Mouse (Mus musculus) embryonic facial prominence, embryonic 10.5 days (tissue): ENCODE measurements around the gene Gyg. TPM values are rescaled to one million over a fixed set of nuclear protein-coding genes. Genes with fewer than 3 reads are reported as not detected.
"Not testable (repeated sequence)": the region's sequence is repeated elsewhere in the genome, so short reads cannot be mapped to it uniquely, and the experiment has no call there.

Experiments
- DNase-seq: peaks from one replicate; pipeline ENCODE4 v3.0.0-alpha.2; 2017; ENCODE audit warnings: low spot score
- H3K27ac ChIP-seq: fragments of 300-500 bp; sonication (generic); replicated peaks from 2 replicates; pipeline ENCODE4 v1.5.1; 2016; ENCODE audit warnings: mild to moderate bottlenecking
- H3K27me3 ChIP-seq: fragments of 300-500 bp; sonication (generic); replicated peaks from 2 replicates; pipeline ENCODE4 v1.6.1; 2016; ENCODE audit warnings: low read depth, mild to moderate bottlenecking; ENCODE audit not compliant: poor library complexity, severe bottlenecking
- H3K36me3 ChIP-seq: fragments of 300-500 bp; sonication (generic); replicated peaks from 2 replicates; pipeline ENCODE4 v1.6.1; 2016; ENCODE audit warnings: mild to moderate bottlenecking, moderate library complexity
- H3K4me1 ChIP-seq: fragments of 300-500 bp; sonication (generic); 2 replicates; pipeline ENCODE4 v1.6.1; 2016
- H3K4me3 ChIP-seq: fragments of 300-500 bp; sonication (generic); 2 replicates; pipeline ENCODE4 v1.5.1; 2016; ENCODE audit warnings: mild to moderate bottlenecking, moderate library complexity
- H3K9me3 ChIP-seq: fragments of 300-500 bp; sonication (generic); 2 replicates; pipeline ENCODE4 v1.6.1; 2016; ENCODE audit warnings: mild to moderate bottlenecking
- WGBS: fragments of 180-500 bp; shearing (Covaris S2); methylation state at CpG from one replicate; pipeline ENCODE4 v1.1.7; 2016; 5-methylcytosine and 5-hydroxymethylcytosine counted together
- polyA plus RNA-seq: library from polyadenylated mRNA; unstranded; fragments of >200 nt; fragmentation: Nextera tagmentation; extraction: Ambion mirVana; gene quantifications from 2 replicates; pipeline ENCODE4 v1.2.1, GENCODE M21; 2016

Gene Gyg
- polyA plus RNA-seq, 1 experiment from 2014 or later = 40.8 TPM

GRCm38 (mm10) chr3:20127047-20127595, 28.0 kb downstream of the Gyg start:
- DNase-seq = no peak
- Histone ChIP-seq H3K4me3 (no peak overlapping the region), H3K27ac (no peak overlapping the region), H3K36me3 (peaks cover 19% of the 10 kb centered on the region), H3K9me3 (no peaks in the 10 kb centered on the region), H3K4me1 (no peaks in the 10 kb centered on the region), H3K27me3 (no peaks in the 10 kb centered on the region)
- 56% methylated on average over 2 of the region's 2 CpGs for WGBS

GRCm38 (mm10) chr3:20125604-20126003, 29.5 kb downstream of the Gyg start:
- Histone ChIP-seq H3K27ac (no peak overlapping the region), H3K4me1 (no peaks in the 10 kb centered on the region), H3K4me3 (no peak overlapping the region), H3K36me3 (peaks cover 21% of the 10 kb centered on the region), H3K27me3 (no peaks in the 10 kb centered on the region), H3K9me3 (no peaks in the 10 kb centered on the region)
- no peak for DNase-seq
- WGBS = 90% methylated on average over 5 of the region's 5 CpGs

DNA sequence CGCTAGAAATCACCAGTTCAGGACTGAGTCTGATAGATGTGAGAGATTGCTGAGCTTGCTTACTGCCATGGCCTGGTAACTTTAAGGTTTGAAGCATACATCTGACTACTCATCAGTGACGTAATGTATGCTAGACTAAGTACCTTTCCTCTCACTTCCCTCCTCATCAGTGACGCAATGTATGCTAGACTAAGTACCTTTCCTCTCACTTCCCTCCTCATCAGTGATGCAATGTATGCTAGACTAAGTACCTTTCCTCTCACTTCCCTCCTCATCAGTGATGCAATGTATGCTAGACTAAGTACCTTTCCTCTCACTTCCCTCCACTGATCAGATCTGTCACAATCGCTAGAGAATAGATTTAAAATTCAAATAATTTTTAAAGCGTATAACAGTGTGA, 33.5 kb downstream of the Gyg start:
- WGBS = 93% methylated on average over 5 of the region's 5 CpGs

GRCm38 (mm10) chr3:20119686-20120244, 35.4 kb downstream of the Gyg start:
- H3K9me3 ChIP-seq = no peaks in the 10 kb centered on the region
- no peaks in the 10 kb centered on the region for H3K27me3 ChIP-seq
- H3K4me1 ChIP-seq = no peaks in the 10 kb centered on the region
- DNase-seq = no peak
- no peak overlapping the region for H3K27ac ChIP-seq
- 58% methylated on average over 4 of the region's 4 CpGs for WGBS
- no peak overlapping the region for H3K4me3 ChIP-seq
- H3K36me3 ChIP-seq = peaks cover 23% of the 10 kb centered on the region

More for the DNA sequence above, 33.5 kb downstream of the Gyg start:
- H3K9me3 ChIP-seq, H3K4me3 ChIP-seq, H3K27me3 ChIP-seq, H3K4me1 ChIP-seq, DNase-seq, H3K27ac ChIP-seq: not testable (repeated sequence)
- H3K36me3 ChIP-seq = peaks cover 34% of the 10 kb centered on the region

DNA sequence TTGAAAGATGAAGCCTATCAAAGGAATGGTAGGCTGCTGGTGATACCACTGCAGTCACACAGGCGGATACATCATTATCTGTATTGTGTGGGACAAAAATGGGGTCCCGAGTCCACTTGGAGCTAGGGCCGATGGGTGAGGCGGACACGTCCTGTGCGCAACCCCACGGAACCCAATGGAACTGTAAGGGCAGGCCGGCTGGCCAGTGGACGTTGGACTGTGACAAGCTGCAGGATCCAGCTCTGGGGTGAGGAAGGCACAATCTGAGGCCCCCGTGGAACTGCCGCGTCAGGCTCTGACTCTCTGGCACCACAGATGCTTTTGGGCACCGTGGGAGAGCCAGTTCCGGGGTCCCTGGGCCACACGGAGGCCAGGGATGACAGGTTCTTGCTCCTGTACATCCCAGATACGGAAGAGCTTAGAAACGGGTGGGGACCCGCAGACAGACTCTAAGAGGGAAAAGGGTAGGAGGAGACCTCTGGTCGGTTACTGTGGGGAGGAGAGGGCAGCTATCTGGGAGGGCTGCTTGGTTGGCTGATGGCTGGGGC, 36.0 kb downstream of the Gyg start:
- Histone ChIP-seq H3K27me3 (no peaks in the 10 kb centered on the region), H3K27ac (no peak overlapping the region; the same call in 1 of the 2 replicates), H3K36me3 (peaks cover 23% of the 10 kb centered on the region), H3K9me3 (no peaks in the 10 kb centered on the region), H3K4me3 (no peak overlapping the region), H3K4me1 (no peaks in the 10 kb centered on the region)
- WGBS = 89% methylated on average over 19 of the region's 19 CpGs
- no peak for DNase-seq

DNA sequence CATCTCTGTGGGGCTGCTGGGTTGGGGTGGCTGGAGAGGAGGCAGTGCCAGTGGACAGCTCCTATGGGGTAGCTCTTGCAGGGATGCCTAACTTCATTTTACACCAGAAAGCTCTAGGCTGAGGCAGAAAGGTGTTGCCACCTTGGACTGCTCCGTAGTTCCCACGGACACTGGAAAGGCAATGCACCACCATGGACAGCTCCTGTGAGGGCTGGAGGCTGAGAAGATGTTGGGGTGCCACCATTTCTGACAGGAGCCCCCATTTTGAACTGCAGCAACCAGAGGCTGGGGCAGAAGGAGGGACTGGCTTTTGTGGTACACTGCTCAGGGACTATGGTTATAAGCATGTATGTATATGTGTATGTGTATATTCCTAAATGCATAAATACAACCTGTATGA, 43.2 kb downstream of the Gyg start:
- no peaks in the 10 kb centered on the region for H3K9me3 ChIP-seq
- 87% methylated on average over 2 of the region's 2 CpGs for WGBS
- H3K27ac ChIP-seq = no peak overlapping the region
- H3K4me1 ChIP-seq = no peaks in the 10 kb centered on the region
- H3K36me3 ChIP-seq = peaks cover 56% of the 10 kb centered on the region
- no peak for DNase-seq
- H3K4me3 ChIP-seq = no peak overlapping the region
- no peaks in the 10 kb centered on the region for H3K27me3 ChIP-seq

DNA sequence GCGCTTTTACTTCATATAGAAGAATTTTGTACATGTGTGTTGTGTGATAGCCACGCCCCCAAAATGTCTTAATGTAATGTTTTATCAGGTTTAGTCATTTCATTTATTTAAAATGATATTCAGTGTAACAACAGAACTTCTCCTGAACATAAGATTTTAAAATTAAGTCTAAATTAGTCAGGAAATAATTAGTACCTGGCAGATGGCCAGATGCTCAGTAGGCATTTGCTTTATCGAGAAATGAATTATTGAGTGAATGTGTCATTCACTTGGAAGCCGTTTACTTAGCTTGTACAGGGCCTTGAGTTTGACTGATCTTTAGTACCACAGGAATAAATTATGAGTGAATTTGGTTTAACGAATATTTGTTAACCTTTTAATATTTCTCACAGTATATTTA, 46.2 kb downstream of the Gyg start:
- no peaks in the 10 kb centered on the region for H3K9me3 ChIP-seq
- no peak overlapping the region for H3K27ac ChIP-seq
- H3K36me3 ChIP-seq = peaks cover 52% of the 10 kb centered on the region
- no peak overlapping the region for H3K4me3 ChIP-seq
- H3K4me1 ChIP-seq = no peaks in the 10 kb centered on the region
- DNase-seq = no peak
- 94% methylated on average over 5 of the region's 5 CpGs for WGBS
- H3K27me3 ChIP-seq = no peaks in the 10 kb centered on the region

DNA sequence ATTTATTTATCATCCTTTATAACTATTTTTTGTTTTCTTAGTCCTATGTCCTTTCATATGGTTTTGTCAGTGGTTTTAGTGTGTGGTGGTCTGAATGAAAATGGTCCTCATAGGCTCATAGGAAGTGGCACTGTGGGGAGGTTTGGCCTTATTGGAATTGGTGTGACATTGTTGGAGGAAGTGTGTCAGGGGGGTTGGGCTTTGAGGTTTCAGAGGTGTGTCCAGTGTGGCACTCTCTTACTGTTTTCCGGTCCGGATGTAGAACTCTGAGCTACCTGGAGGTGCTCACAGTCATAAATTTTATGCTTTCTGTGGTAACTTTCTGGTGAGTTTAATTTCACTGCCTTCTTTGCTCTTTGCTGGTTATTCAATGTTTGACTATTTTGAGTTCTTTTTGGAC, 50.3 kb downstream of the Gyg start:
- Histone ChIP-seq H3K27me3 (no peaks in the 10 kb centered on the region), H3K4me1 (no peaks in the 10 kb centered on the region), H3K27ac (no peak overlapping the region), H3K36me3 (peaks cover 31% of the 10 kb centered on the region), H3K9me3 (no peaks in the 10 kb centered on the region), H3K4me3 (no peak overlapping the region)
- no peak for DNase-seq
- WGBS = 88% methylated on average over 2 of the region's 2 CpGs

DNA sequence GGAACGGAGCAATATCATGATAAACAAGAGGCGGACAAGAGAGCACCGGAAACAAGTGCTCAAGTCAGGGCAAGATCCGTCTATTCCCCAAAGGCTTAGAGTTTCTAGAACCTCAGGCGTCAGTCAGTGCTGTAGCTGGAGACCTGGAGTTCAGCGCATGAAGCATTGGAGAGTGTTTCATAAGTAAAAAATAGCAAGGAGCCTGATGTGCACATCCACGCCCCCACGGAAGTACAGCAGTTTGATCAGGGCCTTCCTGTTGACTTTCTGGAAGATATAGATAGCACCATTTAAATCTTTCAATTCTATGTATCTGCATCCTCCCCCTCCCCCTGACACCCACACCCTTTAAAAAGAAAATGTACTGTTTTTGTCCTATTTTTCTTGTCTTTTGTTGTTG, 50.8 kb downstream of the Gyg start:
- 92% methylated on average over 8 of the region's 8 CpGs for WGBS
- no peaks in the 10 kb centered on the region for H3K4me1 ChIP-seq
- H3K36me3 ChIP-seq = peaks cover 26% of the 10 kb centered on the region
- no peaks in the 10 kb centered on the region for H3K9me3 ChIP-seq
- no peak for DNase-seq
- no peak overlapping the region for H3K27ac ChIP-seq
- H3K27me3 ChIP-seq = no peaks in the 10 kb centered on the region
- no peak overlapping the region for H3K4me3 ChIP-seq

DNA sequence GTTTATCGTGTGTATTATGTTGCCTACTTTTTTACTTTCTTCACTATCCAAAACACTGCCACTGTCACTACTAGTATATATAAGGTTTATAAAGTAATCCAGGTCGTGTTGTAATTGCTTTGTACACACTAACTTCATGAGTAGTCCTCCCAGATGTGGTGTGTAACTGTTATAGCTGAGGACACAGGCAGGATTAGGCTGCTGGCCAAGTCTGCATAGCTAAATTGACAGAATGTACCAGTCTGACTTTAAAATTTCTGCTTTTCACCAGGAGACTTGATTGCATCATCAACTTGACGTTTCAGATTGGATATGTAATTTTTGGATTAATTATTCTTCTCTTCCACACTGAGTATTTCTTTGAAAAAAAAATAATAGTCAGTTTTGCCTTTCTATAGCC, 51.3 kb downstream of the Gyg start:
- peaks cover 25% of the 10 kb centered on the region for H3K36me3 ChIP-seq
- no peak for DNase-seq
- 87% methylated on average over 3 of the region's 3 CpGs for WGBS

GRCm38 (mm10) chr3:20082161-20082560, 73.0 kb downstream of the Gyg start:
- Histone ChIP-seq H3K36me3 (peaks cover 54% of the 10 kb centered on the region), H3K9me3 (no peaks in the 10 kb centered on the region), H3K27ac (no peak overlapping the region), H3K27me3 (no peaks in the 10 kb centered on the region), H3K4me1 (no peaks in the 10 kb centered on the region), H3K4me3 (no peak overlapping the region)
- WGBS = 79% methylated on average over 3 of the region's 3 CpGs
- no peak for DNase-seq

More for the DNA sequence above, 51.3 kb downstream of the Gyg start:
- Histone ChIP-seq H3K4me3 (no peak overlapping the region), H3K4me1 (no peaks in the 10 kb centered on the region), H3K27ac (no peak overlapping the region), H3K9me3 (no peaks in the 10 kb centered on the region), H3K27me3 (no peaks in the 10 kb centered on the region)

DNA sequence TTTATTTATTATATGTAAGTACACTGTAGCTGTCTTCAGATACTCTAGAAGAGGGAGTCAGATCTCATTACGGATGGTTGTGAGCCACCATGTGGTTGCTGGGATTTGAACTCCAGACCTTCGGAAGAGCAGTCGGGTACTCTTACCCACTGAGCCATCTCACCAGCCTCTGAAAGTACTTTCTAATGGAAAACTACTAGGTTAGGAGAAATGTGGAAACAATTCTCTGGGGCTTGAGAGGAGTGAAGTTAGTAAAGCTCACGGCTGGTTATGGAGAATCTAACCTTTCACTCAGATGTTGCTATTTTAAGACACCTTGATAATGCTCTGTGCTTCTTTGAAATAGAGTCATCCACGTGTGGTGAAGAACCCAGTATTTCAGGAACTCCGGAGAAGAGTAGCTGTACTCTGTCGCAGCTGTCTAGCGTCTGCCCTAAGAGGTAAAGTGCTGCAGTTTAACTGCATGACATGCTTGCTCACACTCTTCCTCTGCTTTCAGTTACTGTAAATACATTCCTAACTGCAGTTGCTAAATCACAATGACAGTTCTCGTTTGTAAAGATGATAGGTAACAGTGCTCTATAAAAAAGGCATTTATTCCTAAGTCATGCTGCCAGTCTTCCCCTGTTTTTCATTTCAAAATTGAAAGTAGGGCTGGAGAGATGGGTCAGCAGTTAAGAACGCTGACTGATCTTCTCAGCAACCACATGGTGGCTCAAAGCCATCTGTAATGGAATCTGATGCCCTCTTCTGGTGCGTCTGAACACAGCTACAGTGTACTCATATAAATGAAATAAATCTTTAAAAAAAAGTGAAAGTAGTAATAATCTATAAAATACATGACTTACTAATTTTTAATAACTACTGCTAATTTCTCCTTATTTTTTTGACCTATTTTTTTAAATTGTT, 78.7 kb downstream of the Gyg start:
- Histone ChIP-seq H3K4me1 (no peaks in the 10 kb centered on the region), H3K4me3 (no peak overlapping the region), H3K36me3 (peaks cover 41% of the 10 kb centered on the region), H3K27ac (no peak overlapping the region), H3K27me3 (no peaks in the 10 kb centered on the region), H3K9me3 (no peaks in the 10 kb centered on the region)
- no peak for DNase-seq
- WGBS = 85% methylated on average over 11 of the region's 11 CpGs
